Mouse (Mus musculus): ENCODE results near the gene Bcl2l11.

DNA sequence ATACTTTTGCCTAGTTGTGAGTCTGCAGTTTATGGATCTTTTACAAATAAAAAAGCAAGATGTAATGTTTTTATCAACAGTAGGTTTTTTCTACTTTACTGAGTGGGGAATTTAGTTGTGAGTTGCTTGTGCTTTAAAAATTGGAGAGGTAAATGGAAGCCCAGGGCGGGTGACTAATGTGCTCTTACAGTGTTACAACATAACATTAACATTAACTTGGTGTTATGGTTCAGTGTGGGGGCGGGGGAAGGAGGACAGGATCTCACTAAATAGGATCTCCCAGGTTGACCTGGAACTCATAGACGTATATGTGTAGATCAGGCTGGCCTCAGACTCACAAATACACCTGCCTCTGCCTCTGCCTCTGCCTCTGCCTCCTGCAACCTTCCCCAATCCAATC, 19.6 kb downstream of the Bcl2l11 start:
- TF ChIP-seq CTCF (IDR thresholded peaks at IDR 0.05; ENCODE audit: insufficient read depth, low read depth, low read length) (no peak), POLR2A (IDR thresholded peaks at IDR 0.05; ENCODE audit: insufficient read depth, low read depth, low read length) (no peak)

All from olfactory bulb, adult 2 months (tissue).